Mouse (Mus musculus) thymus, adult 2 months (tissue): Measurements from ENCODE around the gene Cyp2g1. TPM values are rescaled to one million over a fixed set of nuclear protein-coding genes. Genes with fewer than 3 reads are reported as not detected.
"Not testable (repeated sequence)": the region's sequence is repeated elsewhere in the genome, so short reads cannot be mapped to it uniquely, and the experiment has no call there.

ENCODE experiments used
- DNase-seq: peaks from one replicate; pipeline ENCODE4 v3.0.0; 2021
- H3K27ac ChIP-seq: fragments of 200-500 bp; 2 replicates; pipeline ENCODE4 v1.5.1; 2012; ENCODE audit warnings: low read length, control low read depth; ENCODE audit not compliant: control insufficient read depth, insufficient read depth
- H3K27me3 ChIP-seq: fragments of 200-500 bp; 2 replicates; pipeline ENCODE4 v1.6.1; 2012; ENCODE audit warnings: mild to moderate bottlenecking, low read length, moderate library complexity, mixed read lengths; ENCODE audit not compliant: control insufficient read depth, insufficient read depth
- H3K36me3 ChIP-seq: fragments of 200-500 bp; 2 replicates; pipeline ENCODE4 v1.6.1; 2012; ENCODE audit warnings: mild to moderate bottlenecking, low read length, moderate library complexity; ENCODE audit not compliant: control insufficient read depth, insufficient read depth
- H3K4me1 ChIP-seq: fragments of 200-500 bp; replicated peaks from 2 replicates; pipeline ENCODE4 v1.6.1; 2012; ENCODE audit warnings: low read length; ENCODE audit not compliant: control insufficient read depth, insufficient read depth
- H3K4me3 ChIP-seq: fragments of 200-500 bp; 2 replicates; pipeline ENCODE4 v1.5.1; 2012; ENCODE audit warnings: mild to moderate bottlenecking, low read length, control low read depth, moderate library complexity; ENCODE audit not compliant: control insufficient read depth, insufficient read depth
- CTCF ChIP-seq: fragments of 200-500 bp; IDR thresholded peaks from 2 replicates; pipeline ENCODE4 v1.5.1; 2012; ENCODE audit warnings: mild to moderate bottlenecking, control low read depth, low read length, moderate library complexity, borderline replicate concordance; ENCODE audit not compliant: control insufficient read depth, poor library complexity, insufficient read depth; ENCODE audit errors: extremely low read depth
- POLR2A ChIP-seq: fragments of 200-500 bp; IDR thresholded peaks from 2 replicates; pipeline ENCODE4 v1.6.1; 2012; ENCODE audit warnings: mild to moderate bottlenecking, low read length, control low read depth, moderate library complexity; ENCODE audit not compliant: control insufficient read depth, poor library complexity, insufficient read depth; ENCODE audit errors: extremely low read depth
- WGBS: fragments of 180-500 bp; shearing (Covaris S2); methylation state at CpG from one replicate; pipeline ENCODE4 v1.1.7; 2018; 5-methylcytosine and 5-hydroxymethylcytosine counted together
- polyA plus RNA-seq: library from polyadenylated mRNA; depleted of rRNA; stranded (reverse); fragments of >200 nt; gene quantifications from 2 replicates; pipeline ENCODE4 v1.2.3, GENCODE M21; 2012

Gene Cyp2g1
- polyA plus RNA-seq, 1 experiment = 2.2 TPM

- H3K27me3 ChIP-seq = no peaks in the 10 kb centered on the region
- no peaks in the 10 kb centered on the region for H3K4me1 ChIP-seq
- no peak overlapping the region for H3K4me3 ChIP-seq
- no peak overlapping the region for H3K27ac ChIP-seq
- no peak for TF ChIP-seq POLR2A
- no peak for TF ChIP-seq CTCF
- no peak for DNase-seq
- H3K36me3 ChIP-seq = no peaks in the 10 kb centered on the region
- 84% methylated on average over 5 of the region's 5 CpGs for WGBS
Measured at GRCm38 (mm10) chr7:26779799-26780416, 28.8 kb upstream of the Cyp2g1 start.

GRCm38 (mm10) chr7:26780510-26780909 is 28.2 kb upstream of the Cyp2g1 start:
- no peaks in the 10 kb centered on the region for H3K36me3 ChIP-seq
- DNase-seq = no peak
- WGBS = 17% methylated on average over 11 of the region's 11 CpGs
- no peaks in the 10 kb centered on the region for H3K27me3 ChIP-seq
- H3K4me1 ChIP-seq = no peaks in the 10 kb centered on the region
- TF ChIP-seq POLR2A (no peak), CTCF (no peak)
- H3K27ac ChIP-seq = no peak overlapping the region
- H3K4me3 ChIP-seq = no peak overlapping the region

- no peaks in the 10 kb centered on the region for H3K4me1 ChIP-seq
- TF ChIP-seq CTCF (no peak), POLR2A (no peak)
- 31% methylated on average over 8 of the region's 8 CpGs for WGBS
- H3K4me3 ChIP-seq = no peak overlapping the region
- no peak overlapping the region for H3K27ac ChIP-seq
- no peak for DNase-seq
- H3K27me3 ChIP-seq = no peaks in the 10 kb centered on the region
- no peaks in the 10 kb centered on the region for H3K36me3 ChIP-seq
Measured at GRCm38 (mm10) chr7:26780998-26781766, 27.5 kb upstream of the Cyp2g1 start.

- no peaks in the 10 kb centered on the region for H3K27me3 ChIP-seq
- no peak for TF ChIP-seq POLR2A
- TF ChIP-seq CTCF = no peak
- no peaks in the 10 kb centered on the region for H3K4me1 ChIP-seq
- DNase-seq = no peak
- H3K27ac ChIP-seq = no peak overlapping the region
- WGBS = 52% methylated on average over 8 of the region's 8 CpGs
- H3K36me3 ChIP-seq = no peaks in the 10 kb centered on the region
- H3K4me3 ChIP-seq = no peak overlapping the region
Measured at GRCm38 (mm10) chr7:26781767-26782131, 26.9 kb upstream of the Cyp2g1 start.

GRCm38 (mm10) chr7:26783163-26783562 is 25.5 kb upstream of the Cyp2g1 start:
- Histone ChIP-seq H3K36me3 (no peaks in the 10 kb centered on the region), H3K4me3 (no peak overlapping the region), H3K27ac (no peak overlapping the region), H3K4me1 (no peaks in the 10 kb centered on the region), H3K27me3 (no peaks in the 10 kb centered on the region)
- WGBS = 78% methylated on average over 5 of the region's 5 CpGs
- DNase-seq = no peak
- TF ChIP-seq CTCF = no peak
- TF ChIP-seq POLR2A = no peak

GRCm38 (mm10) chr7:26786013-26786412 is 22.7 kb upstream of the Cyp2g1 start:
- H3K27ac ChIP-seq, H3K36me3 ChIP-seq, DNase-seq, H3K4me3 ChIP-seq, H3K27me3 ChIP-seq, H3K4me1 ChIP-seq: not testable (repeated sequence)
- WGBS = 57% methylated on average over 1 of the region's 1 CpGs

GRCm38 (mm10) chr7:26789984-26790383 is 18.7 kb upstream of the Cyp2g1 start:
- WGBS = 88% methylated on average over 6 of the region's 6 CpGs
- Histone ChIP-seq H3K27me3 (no peaks in the 10 kb centered on the region), H3K4me3 (no peak overlapping the region), H3K27ac (no peak overlapping the region), H3K4me1 (no peaks in the 10 kb centered on the region), H3K36me3 (no peaks in the 10 kb centered on the region)
- no peak for TF ChIP-seq CTCF
- TF ChIP-seq POLR2A = no peak
- no peak for DNase-seq
